Mouse (Mus musculus) CD4-positive, CD25-positive, alpha-beta regulatory T cell, adult 2 months (primary cell): ENCODE measurements around the gene Cd93.

ENCODE experiments used
- DNase-seq: peaks from one replicate; pipeline ENCODE4 v3.0.0-alpha.2; 2012; ENCODE audit warnings: low read depth, low spot score

Cd93 gene

DNA sequence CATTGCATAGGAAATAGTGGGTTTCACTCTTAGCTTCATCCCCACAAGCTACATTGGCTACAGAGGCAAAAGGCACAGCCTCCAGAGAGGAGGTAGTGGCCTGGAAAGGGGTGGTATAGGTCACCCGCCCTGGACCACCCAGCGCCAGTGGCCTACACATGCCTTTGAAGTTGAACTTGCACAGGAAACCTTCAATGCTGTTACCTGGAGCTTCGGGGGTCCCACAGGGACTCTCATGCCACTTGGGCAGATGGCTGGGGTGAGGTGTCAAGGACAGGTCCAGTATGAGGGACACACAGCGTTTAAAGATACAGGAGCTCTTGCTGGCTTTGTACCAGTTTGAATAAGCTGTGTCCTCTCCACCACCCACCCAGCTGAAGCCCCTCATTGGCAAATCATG is 653 bp downstream of the Cd93 start:
- DNase-seq, result no peak

DNA sequence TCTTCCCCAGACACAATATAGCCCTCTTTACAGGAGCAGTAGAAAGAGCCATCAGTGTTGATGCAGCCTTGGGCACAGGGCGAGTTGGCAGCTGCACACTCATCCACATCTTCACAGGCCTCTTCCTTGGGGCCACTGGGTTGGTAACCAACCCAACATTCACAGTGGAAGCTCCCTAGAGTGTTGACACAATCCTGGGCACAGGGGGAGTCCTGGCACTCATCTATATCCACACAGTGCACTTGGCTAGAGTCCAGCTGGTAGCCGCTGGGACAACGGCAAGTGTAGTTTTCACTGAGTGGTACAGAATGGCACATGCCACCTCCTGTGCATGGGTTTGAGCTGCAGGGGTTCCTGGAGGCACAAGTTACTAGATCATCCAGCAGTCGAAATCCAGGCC is 1.2 kb downstream of the Cd93 start:
- no peak for DNase-seq

DNA sequence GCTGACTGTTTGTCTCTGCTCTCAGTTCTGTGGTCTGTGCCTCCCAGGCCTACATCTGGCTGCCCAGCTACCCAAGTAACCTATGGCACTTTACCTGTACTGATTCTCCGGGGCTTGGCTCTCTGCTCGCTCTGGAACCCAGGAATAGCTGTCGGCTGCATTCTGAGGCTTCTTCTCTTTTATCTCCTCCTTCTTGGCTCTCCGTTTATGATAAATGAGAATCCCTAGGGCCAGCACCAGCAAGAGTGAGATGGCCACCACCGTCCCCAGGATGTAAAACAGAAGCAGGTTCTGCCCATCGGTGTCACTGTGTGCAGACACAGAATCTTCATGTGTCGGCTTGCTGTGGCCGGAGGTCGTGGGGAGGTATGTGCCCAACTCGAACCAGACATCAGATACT is 1.9 kb downstream of the Cd93 start:
- no peak for DNase-seq

DNA sequence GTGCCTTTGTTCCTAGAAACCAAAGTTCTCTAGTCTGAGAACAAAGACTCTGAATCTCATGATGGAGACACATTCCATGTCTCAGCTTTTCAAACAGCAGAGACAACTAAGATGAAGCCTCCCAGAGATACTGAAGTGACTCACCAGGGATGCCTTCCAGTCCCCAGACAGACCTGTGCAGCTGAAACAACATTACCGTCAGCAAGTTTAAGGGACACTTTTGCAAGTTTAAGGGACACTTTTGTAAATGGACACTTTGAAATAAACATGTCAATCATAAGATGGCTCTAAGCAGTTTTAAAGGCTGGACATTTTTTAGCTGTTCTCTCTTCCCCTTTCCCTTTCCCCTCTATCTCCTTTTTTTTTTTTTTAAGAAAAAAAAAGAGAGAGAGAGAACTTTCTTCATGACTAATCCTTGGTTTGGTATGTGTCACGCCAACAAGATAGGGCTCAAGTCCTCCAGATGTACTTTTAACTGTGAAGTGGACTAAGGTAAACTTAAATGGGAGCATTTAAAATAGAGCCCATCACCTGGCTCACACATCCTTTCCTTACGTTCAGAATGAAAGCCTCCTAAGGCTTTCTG is 3.6 kb downstream of the Cd93 start:
- DNase-seq, result no peak

DNA sequence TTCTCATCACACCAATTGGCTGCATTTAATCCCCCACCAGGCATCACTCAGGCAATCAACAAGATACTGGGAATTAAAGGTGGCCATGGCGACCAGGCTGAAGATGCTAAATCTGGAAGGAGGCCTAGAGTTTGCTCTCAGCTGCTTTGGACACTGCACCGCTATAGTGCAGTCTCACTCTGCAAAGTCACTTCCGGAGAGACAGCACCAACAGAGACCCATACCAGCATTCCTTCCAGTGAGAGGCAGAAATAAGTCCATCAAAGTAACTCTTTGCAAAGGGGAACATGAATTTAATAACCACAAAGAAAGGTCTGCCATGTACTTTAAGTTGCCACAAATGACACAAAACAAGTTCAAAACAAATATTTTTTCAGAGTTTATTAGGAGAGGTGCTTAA is 7.1 kb downstream of the Cd93 start:
- no peak for DNase-seq

DNA sequence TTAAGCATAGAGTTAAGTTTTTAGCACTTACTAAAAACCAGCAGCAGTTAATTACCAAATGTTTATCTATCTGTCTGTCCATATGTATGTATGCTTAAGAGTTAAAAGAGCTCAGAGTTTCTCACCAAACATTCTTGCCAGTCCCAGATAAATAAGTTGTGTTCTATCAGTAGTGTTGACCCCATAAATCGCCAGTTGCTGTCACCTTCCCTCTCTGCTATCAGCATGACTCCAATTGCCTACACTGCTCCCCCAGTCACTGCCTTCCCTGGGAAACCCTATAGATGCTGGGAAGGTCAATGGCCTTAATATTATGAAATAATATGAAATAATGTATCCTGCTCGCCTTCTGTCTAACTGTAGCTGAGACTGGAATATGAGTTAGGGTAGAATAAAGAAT is 11.0 kb downstream of the Cd93 start:
- DNase-seq, result no peak

DNA sequence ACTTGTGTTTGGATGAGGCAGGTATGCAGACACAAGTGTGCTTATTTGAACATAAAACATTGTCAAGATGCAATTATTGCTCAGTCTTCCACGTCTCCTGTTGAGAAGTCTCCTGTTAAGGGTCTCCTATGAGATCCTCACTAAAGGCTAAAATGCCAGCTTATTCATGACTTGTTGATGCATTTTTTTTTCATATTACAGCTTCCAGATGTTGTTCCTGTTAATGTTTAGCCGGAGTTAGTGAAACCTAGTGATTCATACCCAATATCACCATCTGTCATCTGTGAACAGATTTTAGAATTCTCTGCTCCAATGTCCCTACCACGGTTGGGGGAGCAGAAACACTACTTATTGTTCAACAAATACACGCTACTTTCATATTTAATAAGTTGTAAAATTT is 12.4 kb downstream of the Cd93 start:
- no peak for DNase-seq

DNA sequence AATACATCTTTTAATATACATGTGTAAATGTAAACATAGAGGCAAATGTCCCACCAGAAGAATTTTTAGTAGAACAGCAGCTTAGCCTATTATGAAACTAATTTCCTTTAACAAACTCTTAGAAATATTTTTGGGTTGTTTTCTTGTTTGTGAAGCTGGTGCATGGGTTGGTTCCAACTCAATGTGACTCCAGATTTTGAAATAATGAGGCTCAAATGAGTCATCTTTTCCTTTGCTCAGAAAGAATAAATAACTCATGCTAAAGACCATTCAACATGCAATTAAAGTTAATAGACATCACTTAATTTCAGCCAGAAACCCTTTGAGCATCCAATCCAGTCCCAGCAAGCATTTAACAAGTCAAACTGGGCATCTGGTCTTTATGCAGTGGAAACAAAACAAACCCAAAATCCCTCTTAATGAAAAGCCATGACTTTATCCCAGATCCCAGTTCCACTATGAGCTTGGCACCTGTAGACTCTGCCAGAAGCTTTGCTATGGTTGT is 14.3 kb downstream of the Cd93 start:
- no peak for DNase-seq

DNA sequence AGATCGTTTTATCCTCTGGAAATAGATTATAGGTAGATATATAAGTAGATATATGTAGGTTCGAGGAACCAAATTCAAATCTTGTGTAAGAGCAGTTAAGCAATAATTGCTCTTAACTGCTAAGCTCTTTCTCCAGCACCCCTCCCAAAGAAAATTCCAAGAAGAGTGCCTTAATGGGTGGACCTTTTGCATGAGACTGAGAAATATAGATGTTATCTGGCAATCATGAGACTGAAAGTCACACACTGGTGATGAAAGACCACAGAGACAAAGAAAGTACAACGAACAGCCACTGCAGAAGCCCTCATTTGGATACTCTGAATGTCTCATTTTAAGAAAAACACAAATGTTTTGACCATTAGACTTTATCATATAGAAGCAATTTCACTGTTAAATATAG is 14.8 kb downstream of the Cd93 start:
- DNase-seq, result no peak

DNA sequence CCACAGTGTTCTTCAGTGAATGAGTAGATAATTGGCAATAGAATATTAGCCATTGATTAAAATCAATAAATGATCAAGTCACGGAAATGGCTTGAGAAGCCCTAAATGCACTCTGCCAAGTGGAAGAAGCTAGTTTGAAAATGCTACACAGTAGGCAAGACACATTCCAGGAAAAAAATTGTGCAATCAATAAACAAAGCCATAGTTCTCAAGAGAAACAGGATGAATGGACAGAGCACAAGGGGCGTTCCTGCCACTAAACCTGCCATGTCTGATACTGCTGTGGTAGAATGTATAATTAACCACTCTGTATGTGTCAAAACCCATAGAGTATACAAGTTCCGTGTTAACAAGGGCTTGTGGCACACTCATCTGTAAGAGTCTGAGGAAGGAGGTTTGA is 15.8 kb downstream of the Cd93 start:
- DNase-seq, result no peak

DNA sequence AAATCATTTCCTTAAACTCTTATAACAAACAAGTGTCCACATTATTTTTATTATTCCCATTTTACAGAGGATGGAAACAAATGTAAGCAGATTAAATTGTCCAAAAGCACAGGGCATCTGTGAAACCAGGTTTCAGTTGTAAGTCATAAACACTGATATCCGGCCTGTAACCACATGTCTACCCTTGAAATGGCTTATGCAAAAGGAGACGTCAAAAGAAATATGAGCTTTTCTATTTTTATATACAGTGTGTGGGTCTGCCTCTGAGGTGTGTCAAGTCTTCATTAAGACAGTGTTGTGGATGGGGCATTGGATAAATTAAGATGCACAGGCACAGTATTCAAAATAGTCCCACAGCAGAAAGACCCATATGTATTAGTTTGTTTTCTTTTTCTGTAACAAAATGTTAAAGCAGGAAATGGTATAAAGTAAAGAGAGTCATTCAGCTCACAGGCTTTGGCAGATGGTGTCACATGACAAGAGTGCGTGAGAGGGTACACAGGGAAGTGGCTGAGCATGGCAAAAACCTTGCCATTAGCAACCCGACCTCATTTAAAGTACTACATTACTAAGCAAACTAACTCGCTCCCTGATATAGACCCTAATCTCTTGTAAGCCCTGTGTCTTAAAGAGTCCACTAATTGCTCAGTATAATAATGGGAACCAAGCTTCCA is 17.5 kb downstream of the Cd93 start:
- no peak for DNase-seq

DNA sequence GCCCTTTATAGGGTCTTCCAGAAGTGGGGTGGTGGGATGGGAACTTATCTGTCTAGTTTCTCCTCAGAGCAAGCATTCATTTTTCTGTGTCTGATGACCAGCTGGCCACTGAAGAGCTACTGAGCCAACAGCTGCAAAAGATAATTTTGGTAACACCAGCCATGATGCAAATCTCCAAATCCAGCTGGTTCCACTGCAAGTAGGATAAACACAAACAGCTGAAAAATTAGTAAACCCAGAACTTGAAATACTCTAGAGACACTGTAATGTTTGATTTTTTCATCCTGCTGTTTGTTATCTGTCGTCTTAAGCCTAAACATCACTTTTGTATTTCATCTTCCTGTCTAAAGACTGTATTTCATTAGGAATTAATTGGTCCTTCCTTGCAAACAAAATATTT is 21.7 kb downstream of the Cd93 start:
- DNase-seq, result no peak

DNA sequence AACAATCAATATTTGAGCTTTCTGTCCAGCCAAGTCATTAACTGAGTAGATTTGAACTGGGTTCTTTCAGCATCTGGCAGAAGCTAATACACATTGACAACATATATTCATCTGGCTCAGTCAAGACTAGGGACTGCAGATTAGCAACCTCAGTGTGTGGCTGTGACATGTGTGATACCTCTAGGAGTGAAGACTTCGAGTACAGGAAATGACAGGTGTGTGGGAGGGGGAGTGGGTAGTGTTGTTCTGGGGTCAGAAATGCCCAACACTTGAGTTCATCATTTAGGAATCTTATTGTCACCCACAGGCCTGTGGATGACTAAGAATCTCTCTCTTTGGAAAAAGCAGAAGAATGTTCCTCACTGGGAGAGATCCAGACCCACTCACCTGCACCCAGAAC is 22.3 kb downstream of the Cd93 start:
- DNase-seq, result no peak

DNA sequence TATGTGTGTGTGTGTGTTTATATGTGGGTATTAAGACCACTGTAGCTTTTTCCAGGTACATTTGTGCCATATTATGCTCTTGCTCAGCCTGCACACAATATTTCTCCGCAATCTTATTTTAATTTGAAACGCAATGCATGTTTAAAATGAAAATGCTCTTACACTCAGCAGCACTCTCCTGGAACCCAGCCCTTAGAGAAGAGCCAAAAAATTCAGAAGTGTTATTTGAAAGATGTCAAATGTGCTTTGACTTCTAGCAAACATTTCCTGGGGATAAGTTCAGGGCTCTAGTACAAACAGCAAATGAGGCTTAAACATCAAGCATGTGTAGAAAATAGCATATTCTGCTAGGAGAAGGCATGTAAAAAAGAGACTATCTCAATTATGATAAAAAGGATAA is 23.6 kb downstream of the Cd93 start:
- no peak for DNase-seq

DNA sequence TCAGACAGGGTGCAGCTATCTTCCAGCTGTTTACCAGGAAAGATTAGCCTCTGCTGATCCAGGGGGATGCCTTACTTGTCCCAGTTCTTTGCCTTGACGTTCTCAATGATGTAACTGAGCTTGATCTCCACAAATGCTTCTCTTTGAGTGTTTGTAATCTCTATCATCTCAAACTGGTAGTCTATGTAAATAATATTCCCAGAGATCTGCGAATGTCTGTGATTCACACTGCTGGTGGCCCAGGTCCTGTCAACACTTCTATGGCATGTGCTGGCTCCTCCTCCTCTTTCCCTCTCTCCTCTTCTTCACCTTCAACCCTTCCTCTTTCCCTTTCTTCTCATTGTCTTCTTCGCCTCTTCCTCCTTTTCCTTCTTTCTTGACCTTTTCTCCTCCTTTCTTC is 24.2 kb downstream of the Cd93 start:
- DNase-seq, result no peak

DNA sequence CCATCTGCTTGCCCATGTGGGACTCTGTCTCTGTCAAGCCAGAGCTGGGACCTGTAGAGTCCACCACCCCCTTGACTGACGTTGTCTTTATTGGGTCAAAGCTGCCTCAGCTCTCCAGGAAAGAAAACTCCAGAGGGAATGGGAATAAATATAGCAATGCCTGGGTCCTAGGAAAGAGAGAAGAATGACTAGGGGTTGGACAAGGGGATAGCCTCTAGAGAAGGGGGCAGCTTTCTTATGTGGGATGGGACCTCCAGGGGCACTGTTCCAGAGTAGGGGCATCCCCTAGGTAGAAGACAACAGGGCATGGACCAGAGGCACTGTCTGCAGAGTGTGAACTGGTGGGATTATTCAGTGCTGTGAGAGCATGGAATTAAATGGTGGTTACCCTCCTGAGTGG is 33.5 kb downstream of the Cd93 start:
- DNase-seq, result no peak

DNA sequence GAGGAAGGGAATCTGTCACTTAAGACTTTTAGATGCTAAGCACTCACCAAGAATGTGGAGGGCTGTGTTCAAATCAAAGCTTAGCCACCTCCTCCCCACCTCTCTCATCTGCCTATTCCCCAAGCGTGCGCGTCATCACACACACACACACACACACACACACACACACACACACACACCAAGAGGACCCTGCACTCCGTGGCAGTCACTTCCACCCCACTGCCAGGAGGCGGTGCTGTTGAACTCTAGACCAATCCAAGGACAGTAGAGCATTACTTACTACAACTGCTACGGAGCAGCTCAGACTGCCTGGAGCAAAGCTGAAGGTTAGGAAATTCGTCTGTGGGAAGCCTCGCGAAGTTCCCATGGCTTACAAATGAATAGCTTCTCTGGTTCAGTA is 34.2 kb downstream of the Cd93 start:
- DNase-seq, result peak; percentile 23

DNA sequence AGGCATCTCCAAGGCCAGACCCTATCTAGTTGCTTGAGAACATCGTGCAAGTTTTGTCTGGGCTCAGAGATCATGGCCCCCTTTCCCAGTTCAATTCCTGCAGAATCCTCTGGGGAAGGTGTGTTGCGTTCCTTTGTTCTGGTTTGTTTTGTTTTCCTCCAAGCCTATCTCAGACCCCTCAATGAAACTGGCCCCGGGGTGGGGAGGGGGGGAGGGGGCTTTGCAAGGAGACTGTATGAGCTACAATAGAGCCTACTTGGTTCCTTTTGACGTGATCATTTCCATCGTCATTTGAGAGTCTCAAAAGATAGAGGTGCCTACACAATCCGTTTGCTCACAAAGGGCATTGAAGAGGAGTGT is 34.6 kb downstream of the Cd93 start:
- no peak for DNase-seq

DNA sequence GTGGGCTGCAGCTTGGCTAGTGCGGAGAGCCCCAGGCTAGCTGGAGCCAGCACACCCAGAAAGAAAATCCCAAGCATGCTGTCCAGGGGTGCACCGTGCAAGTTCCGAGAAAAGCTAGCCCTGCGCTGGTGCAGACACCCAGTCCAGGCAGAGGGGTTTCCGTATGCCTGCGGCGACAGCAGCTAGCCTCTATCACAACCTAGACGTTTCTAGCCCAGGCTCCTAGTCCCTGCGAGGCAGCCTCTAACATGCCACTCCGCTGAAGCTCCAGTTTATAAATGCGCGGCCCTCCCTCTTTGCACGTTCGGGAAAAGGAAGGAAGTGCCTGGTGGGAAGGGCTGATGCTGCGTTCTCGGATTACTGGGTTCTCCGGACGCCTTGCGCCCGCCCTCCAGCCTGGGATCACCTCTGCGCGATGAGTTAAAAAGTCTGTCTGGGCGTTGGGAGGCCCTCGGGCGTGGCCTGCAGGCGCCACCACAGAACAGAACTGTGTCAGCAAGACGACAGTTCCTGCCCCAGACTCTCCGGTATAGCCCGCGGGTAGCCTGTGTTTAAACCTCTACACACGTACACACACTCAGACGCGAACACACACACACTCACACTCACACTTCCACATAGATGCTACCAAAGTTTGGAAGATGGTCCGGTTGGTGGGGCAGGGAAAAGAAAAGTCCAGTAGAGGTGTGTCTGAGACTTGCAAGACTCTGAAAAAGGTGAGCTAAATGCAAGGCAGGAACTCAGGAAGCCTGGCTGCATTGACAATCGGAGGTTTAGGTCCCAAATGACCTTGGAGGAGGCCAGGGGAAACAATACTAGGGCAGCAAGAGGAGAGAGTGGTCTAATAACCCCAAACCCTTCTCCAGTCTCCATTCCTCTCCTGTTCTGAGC is 35.2 kb downstream of the Cd93 start, which contains the start of gene Thbd:
Thbd (minus strand) TSS at position 319 of the 891 bp plus-strand sequence.
- no peak for DNase-seq

DNA sequence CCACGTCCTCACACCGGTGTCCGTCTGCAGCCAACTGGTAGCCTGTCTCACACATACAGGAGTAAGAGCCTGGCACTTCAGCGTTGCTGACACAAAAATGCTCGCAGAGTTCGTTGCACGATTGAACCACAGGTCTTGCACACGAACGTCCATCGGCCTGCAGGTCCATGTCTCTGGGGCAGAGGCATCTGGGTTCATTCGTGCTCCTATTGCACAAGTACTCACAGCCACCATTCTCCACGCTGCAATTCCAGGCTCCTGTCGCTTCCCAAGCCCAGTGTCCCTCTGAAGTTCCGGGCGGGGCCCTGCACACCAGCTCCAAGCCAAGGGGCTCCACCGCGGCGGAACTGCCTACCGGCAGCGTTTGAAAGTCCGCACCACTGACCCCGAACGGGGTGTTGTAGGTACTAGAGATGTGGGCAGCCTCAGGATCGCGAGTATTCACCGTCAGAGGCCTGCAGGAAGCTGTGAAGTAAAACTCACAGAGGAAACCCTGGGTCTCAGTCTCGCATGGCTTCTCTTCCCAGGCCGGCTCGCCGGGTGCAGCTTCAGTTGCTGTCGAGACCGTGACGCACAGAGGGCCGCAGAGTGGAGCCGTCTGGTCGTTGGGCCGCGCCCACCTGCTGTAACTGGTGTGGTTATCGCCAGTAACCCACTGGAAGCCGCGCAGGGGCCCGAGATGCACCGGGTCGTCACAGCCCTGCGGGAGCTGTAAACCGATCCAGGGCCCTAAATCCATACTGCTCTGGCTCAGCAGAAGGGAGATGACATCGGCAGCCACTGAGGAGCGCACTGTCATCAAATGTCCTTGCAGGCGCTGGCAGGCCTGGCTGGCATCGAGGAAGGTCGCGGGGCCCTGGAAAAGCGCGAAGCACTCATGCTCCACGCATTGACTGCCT is 36.1 kb downstream of the Cd93 start:
- DNase-seq, result no peak

DNA sequence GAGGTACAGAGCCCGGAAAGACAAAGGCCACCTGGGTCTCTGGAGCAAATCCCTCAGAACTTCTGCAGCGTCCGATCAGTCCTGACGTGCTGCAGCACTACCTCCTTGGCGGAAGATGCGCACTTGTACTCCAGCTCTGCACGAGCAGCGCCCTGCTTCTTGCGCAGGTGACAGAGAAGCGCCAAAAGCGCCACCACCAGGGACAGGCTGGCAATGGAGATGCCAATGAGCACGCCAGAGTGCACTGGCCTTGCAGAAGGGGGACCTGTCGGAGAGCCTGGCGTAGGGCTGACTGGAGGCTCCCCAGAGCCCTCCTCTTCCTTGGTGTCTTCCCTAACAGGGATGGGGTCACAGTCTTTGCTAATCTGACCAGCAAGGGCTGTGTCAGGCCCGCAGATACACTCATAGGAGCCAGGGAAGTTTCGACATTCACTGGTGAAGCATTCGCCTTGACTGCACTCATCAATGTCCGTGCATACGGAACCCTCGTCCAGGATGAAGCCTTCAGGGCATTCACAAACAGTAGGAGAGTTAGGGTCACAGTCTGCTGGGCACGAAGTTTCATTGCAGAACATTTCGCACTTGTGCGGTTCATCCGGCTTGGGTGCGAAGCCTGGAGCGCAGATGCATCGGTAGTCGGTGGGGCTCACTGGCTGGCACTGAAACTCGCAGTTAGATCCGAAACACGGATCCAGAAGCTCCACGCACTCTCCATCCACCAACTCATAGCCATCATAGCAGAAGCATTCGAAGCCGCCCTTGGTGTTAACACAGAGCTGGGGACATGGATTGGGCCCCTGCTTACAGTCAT is 37.0 kb downstream of the Cd93 start:
- DNase-seq, result no peak
